Mouse (Mus musculus): ENCODE data around the gene Fnbp1. TPM values are rescaled to one million over a fixed set of nuclear protein-coding genes. Genes with fewer than 3 reads are reported as not detected.

Fnbp1 gene
- polyA plus RNA-seq, 1 experiment from 2014 or later: 21.0 TPM

DNA sequence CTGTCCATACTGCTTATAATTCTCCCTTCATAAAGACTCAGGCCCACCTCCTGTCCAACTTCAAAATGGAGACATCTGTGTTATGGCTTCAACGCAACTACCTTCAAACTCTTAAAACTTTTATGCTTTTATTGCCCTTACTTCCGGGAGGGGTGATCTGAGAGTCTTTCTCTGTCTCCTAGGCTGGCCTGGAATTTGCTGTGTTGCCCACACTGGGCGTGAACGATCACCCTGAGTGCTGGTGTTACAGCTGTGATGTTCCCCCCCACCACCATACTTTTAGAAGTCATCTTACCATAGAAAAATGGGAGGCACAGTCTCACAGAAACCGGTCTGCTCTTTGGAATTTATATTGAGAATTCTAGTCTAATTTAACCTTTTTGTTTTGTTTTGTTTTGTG lies 64.2 kb downstream of the Fnbp1 start:
- Histone ChIP-seq H3K4me2 (ENCODE audit: low read length) (no peak overlapping the region), H3K27me3 (ENCODE audit: control insufficient read depth, insufficient read depth, low read length) (no peaks in the 10 kb centered on the region), H3K9me3 (ENCODE audit: control insufficient read depth, low read length) (no peaks in the 10 kb centered on the region), H3K27ac (replicated peaks; ENCODE audit: low read depth, low read length) (no peak overlapping the region), H3K9ac (replicated peaks; ENCODE audit: low read length) (no peak overlapping the region), H3K4me3 (replicated peaks; ENCODE audit: low read depth, low read length) (no peak overlapping the region), H3K4me1 (ENCODE audit: control insufficient read depth, insufficient read depth, low read length) (no peaks in the 10 kb centered on the region), H3K36me3 (ENCODE audit: control insufficient read depth, insufficient read depth, low read length) (0 out of 2 replicates have a peak, but pooled peaks cover 2% of the 10 kb centered on the region)
- ATAC-seq (ENCODE audit: low FRiP score, low TSS enrichment) (no peak), DNase-seq (no peak)
- 93% methylated on average over 5 of the region's 5 CpGs for WGBS

DNA sequence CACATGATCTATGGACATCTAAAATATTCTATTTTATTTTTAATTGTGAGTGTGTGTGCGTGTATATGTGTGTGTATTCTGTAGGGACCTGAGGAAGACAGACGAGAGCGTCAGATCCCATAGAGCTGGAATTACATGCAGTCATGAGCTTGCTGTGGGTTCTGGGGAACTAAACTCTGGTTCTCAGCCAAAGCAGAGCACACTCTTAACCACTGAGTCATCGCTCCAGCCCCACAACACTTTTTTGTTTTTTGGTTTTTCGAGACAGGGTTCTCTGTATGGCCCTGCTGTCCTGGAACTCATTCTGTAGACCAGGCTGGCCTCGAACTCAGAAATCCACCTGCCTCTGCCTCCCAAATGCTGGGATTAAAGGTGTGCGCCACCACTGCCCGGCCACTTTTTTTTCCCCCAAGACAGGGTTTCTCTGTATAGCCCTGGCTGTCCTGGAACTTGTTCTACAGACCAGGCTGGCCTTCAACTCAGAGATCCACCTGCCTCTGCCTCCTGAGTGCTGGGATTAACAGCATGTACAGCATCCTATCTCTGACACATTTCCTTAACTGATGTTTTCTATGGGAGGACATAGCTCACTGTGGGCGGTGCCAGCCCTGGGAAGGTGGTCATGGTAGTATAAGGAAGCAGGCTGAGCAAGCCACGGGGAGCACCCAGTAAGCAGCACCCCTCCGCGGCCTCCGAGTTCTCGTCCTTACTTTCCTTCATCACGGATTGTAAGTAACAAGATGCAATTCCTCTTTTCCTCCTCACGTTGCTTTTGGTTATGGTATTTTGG lies 65.3 kb downstream of the Fnbp1 start:
- Histone ChIP-seq H3K9me3 (ENCODE audit: control insufficient read depth, low read length) (no peaks in the 10 kb centered on the region), H3K4me2 (ENCODE audit: low read length) (no peak overlapping the region), H3K36me3 (ENCODE audit: control insufficient read depth, insufficient read depth, low read length) (no peaks in the 10 kb centered on the region), H3K9ac (replicated peaks; ENCODE audit: low read length) (no peak overlapping the region), H3K27ac (replicated peaks; ENCODE audit: low read depth, low read length) (no peak overlapping the region), H3K4me1 (ENCODE audit: control insufficient read depth, insufficient read depth, low read length) (no peaks in the 10 kb centered on the region), H3K4me3 (replicated peaks; ENCODE audit: low read depth, low read length) (no peak overlapping the region), H3K27me3 (ENCODE audit: control insufficient read depth, insufficient read depth, low read length) (no peaks in the 10 kb centered on the region)
- 93% methylated on average over 16 of the region's 16 CpGs for WGBS
- DNase-seq: no peak
- no peak for ATAC-seq (ENCODE audit: low FRiP score, low TSS enrichment)

DNA sequence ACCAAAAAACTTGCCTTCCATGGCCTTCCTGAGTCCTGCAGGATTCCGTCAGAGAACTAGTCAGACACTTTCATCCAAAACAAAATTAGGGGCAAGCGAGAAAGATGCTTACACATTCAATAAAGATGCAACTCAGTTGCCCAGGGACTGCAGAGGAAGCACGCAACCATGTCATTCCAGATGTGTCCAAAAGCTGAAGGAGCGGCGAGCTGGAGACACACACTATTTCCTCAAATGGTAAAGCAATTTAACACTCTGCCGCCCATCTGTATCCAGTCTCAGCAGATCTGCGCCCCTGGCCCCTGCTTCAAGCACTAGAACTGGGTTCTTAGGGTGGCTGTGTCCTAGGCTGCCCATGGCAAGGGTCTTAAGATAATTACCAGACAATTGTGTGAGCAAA lies 66.0 kb downstream of the Fnbp1 start:
- no peaks in the 10 kb centered on the region for H3K27me3 ChIP-seq (ENCODE audit: control insufficient read depth, insufficient read depth, low read length)
- H3K4me1 ChIP-seq (ENCODE audit: control insufficient read depth, insufficient read depth, low read length): no peaks in the 10 kb centered on the region
- no peak overlapping the region for H3K27ac ChIP-seq (replicated peaks; ENCODE audit: low read depth, low read length)
- H3K36me3 ChIP-seq (ENCODE audit: control insufficient read depth, insufficient read depth, low read length): no peaks in the 10 kb centered on the region
- 60% methylated on average over 7 of the region's 7 CpGs for WGBS
- no peak overlapping the region for H3K4me2 ChIP-seq (ENCODE audit: low read length)
- H3K4me3 ChIP-seq (replicated peaks; ENCODE audit: low read depth, low read length): no peak overlapping the region
- no peak for DNase-seq
- no peaks in the 10 kb centered on the region for H3K9me3 ChIP-seq (ENCODE audit: control insufficient read depth, low read length)
- ATAC-seq (ENCODE audit: low FRiP score, low TSS enrichment): no peak
- H3K9ac ChIP-seq (replicated peaks; ENCODE audit: low read length): no peak overlapping the region

DNA sequence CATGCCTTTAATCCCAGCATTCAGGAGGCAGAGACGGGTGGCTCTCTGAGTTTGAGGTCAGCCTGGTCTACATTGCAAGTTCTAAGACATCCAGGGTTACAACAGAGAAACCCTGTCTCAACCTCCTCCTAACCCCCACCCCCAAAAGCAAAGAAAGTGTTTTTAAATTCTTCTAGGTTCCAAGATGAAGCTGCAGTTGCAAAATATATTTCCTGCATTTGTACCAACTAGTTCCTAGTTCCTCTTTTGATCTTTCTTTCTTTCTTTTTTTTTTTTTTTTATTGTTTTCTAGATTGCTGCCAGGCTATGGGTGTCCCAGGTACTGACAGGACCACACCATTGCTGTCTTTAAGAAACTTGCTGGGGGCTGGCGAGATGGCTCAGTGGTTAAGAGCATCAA lies 66.6 kb downstream of the Fnbp1 start:
- Histone ChIP-seq H3K4me1 (ENCODE audit: control insufficient read depth, insufficient read depth, low read length) (no peaks in the 10 kb centered on the region), H3K4me2 (ENCODE audit: low read length) (no peak overlapping the region), H3K4me3 (replicated peaks; ENCODE audit: low read depth, low read length) (no peak overlapping the region), H3K9me3 (ENCODE audit: control insufficient read depth, low read length) (no peaks in the 10 kb centered on the region), H3K9ac (replicated peaks; ENCODE audit: low read length) (no peak overlapping the region), H3K27ac (replicated peaks; ENCODE audit: low read depth, low read length) (no peak overlapping the region), H3K27me3 (ENCODE audit: control insufficient read depth, insufficient read depth, low read length) (no peaks in the 10 kb centered on the region), H3K36me3 (ENCODE audit: control insufficient read depth, insufficient read depth, low read length) (no peaks in the 10 kb centered on the region)
- no peak for DNase-seq
- ATAC-seq (ENCODE audit: low FRiP score, low TSS enrichment): no peak
- 92% methylated on average over 2 of the region's 2 CpGs for WGBS

DNA sequence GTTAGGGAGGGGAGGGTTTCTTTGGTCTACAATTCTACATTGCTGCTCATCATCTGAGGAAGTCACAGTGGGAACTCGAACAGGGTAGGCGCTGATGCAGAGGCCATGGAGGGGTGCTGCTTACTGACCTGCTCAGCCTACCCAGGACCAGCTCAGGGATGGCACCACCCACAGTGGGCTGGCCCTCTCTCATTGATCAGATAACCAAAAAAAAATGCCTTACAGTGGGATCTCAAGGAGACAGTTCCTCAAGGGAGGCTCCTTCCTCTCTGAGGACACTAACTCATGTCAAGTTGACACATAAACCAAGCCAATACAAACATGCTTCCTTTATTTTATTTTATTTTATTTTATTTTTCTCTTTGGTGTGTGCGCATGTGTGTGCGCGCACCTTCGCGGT lies 72.3 kb downstream of the Fnbp1 start:
- no peak overlapping the region for H3K4me3 ChIP-seq (replicated peaks; ENCODE audit: low read depth, low read length)
- H3K27me3 ChIP-seq (ENCODE audit: control insufficient read depth, insufficient read depth, low read length): no peaks in the 10 kb centered on the region
- no peaks in the 10 kb centered on the region for H3K36me3 ChIP-seq (ENCODE audit: control insufficient read depth, insufficient read depth, low read length)
- H3K4me2 ChIP-seq (ENCODE audit: low read length): no peak overlapping the region
- DNase-seq: no peak
- no peak overlapping the region for H3K27ac ChIP-seq (replicated peaks; ENCODE audit: low read depth, low read length)
- 86% methylated on average over 7 of the region's 7 CpGs for WGBS
- H3K9ac ChIP-seq (replicated peaks; ENCODE audit: low read length): no peak overlapping the region
- H3K4me1 ChIP-seq (ENCODE audit: control insufficient read depth, insufficient read depth, low read length): peaks cover 5% of the 10 kb centered on the region; the same call in 1 of the 2 replicates
- no peaks in the 10 kb centered on the region for H3K9me3 ChIP-seq (ENCODE audit: control insufficient read depth, low read length)
- no peak for ATAC-seq (ENCODE audit: low FRiP score, low TSS enrichment)

DNA sequence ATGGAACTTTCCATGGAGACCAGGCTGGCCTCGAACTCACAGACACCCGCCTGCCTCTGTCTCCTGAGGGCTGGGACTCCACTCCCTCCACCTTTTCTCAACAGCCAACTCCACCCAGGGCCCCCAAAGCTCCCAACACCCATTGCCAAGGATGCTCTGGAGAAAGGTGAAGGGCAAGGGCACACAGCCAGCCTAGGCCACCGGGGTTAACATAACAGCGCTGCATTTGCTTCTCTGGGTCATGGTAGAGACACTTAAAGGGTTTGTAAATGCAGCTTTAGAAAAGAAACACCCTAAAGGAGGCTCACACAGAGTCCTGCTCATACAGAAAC lies 72.7 kb downstream of the Fnbp1 start:
- Histone ChIP-seq H3K27me3 (ENCODE audit: control insufficient read depth, insufficient read depth, low read length) (no peaks in the 10 kb centered on the region), H3K36me3 (ENCODE audit: control insufficient read depth, insufficient read depth, low read length) (no peaks in the 10 kb centered on the region), H3K9ac (replicated peaks; ENCODE audit: low read length) (no peak overlapping the region), H3K4me1 (ENCODE audit: control insufficient read depth, insufficient read depth, low read length) (peaks cover 5% of the 10 kb centered on the region; the same call in 1 of the 2 replicates), H3K27ac (replicated peaks; ENCODE audit: low read depth, low read length) (peak overlapping the region; percentile 66), H3K9me3 (ENCODE audit: control insufficient read depth, low read length) (no peaks in the 10 kb centered on the region), H3K4me3 (replicated peaks; ENCODE audit: low read depth, low read length) (no peak overlapping the region), H3K4me2 (ENCODE audit: low read length) (no peak overlapping the region)
- WGBS: 78% methylated on average over 4 of the region's 4 CpGs
- ATAC-seq (ENCODE audit: low FRiP score, low TSS enrichment): no peak
- no peak for DNase-seq

DNA sequence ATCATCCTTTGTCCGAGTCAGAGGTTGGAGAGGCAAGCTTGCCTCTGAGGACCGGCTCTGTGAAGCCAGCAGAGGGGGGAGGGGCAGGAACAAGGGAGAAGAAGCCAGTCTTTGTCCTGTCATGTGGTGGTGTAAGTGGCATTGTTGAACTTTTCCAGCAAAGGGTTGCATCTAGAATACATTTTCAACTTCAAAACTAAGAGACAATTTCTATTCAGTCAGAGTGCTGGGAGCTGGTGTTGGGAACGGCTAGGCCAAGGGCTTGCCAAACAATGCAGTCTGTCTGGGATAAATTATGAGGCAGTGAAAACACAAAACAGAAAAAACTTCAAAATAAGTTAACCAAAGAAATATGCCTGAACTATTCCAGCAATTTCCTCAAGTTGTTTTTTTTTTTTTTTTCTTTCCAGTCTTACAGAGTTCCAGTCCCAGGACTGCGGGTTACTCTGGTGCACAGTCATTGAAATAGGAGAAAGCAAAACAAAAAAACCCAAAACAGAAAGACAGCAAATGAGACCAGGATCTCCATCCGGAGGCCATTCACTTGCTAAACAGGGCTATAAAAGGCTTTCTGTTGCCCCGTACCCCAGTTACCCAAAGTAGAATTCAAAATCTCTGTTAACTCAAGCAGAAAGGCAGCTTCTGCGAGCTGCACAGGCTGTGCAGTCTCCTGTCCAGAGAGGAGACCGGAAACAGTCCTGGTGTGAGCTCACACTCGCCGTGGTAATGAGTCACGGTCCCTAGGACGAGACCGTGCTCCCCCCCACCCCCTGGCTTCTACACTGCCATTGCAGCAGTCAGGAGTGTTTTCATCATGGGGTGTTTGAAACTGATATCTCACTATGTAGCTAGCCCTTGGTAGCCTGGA lies 73.3 kb downstream of the Fnbp1 start:
- Histone ChIP-seq H3K27ac (replicated peaks; ENCODE audit: low read depth, low read length) (peak overlapping the region; percentile 66), H3K36me3 (ENCODE audit: control insufficient read depth, insufficient read depth, low read length) (no peaks in the 10 kb centered on the region), H3K4me1 (ENCODE audit: control insufficient read depth, insufficient read depth, low read length) (peaks cover 5% of the 10 kb centered on the region; the same call in 1 of the 2 replicates), H3K9ac (replicated peaks; ENCODE audit: low read length) (no peak overlapping the region), H3K4me3 (replicated peaks; ENCODE audit: low read depth, low read length) (no peak overlapping the region), H3K27me3 (ENCODE audit: control insufficient read depth, insufficient read depth, low read length) (no peaks in the 10 kb centered on the region), H3K9me3 (ENCODE audit: control insufficient read depth, low read length) (no peaks in the 10 kb centered on the region), H3K4me2 (ENCODE audit: low read length) (no peak overlapping the region)
- ATAC-seq (ENCODE audit: low FRiP score, low TSS enrichment): no peak
- WGBS: 8% methylated on average over 13 of the region's 13 CpGs
- peak; percentile 64 for DNase-seq

DNA sequence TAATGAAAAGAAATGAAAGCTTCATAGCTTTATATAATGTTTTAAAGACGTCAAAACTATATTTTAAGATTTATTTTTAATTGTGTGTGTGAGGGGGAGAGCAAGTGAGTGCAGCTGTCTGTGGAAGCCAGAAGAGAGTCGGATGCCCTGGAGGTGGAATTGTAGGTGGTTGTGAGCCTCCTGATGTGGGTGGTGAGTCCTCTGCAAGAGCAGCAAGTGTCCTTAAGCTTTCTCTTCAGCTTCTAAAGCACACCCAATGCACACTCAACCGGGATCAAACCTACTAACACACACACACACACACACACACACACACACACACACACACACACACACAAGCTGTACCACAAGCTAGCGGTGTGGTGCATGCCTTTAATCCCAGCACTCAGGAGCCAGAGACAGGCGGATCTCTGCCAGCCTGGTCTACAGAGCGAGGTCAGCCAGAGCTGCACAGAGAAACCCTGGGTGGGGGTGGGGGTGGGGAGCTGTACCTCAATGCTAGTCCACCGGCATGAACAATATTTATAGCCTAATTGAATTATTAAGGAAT lies 74.0 kb downstream of the Fnbp1 start:
- Histone ChIP-seq H3K9me3 (ENCODE audit: control insufficient read depth, low read length) (no peaks in the 10 kb centered on the region), H3K4me3 (replicated peaks; ENCODE audit: low read depth, low read length) (no peak overlapping the region), H3K4me1 (ENCODE audit: control insufficient read depth, insufficient read depth, low read length) (peaks cover 5% of the 10 kb centered on the region; the same call in 1 of the 2 replicates), H3K4me2 (ENCODE audit: low read length) (no peak overlapping the region), H3K36me3 (ENCODE audit: control insufficient read depth, insufficient read depth, low read length) (no peaks in the 10 kb centered on the region), H3K9ac (replicated peaks; ENCODE audit: low read length) (no peak overlapping the region), H3K27ac (replicated peaks; ENCODE audit: low read depth, low read length) (peak overlapping the region; percentile 66), H3K27me3 (ENCODE audit: control insufficient read depth, insufficient read depth, low read length) (no peaks in the 10 kb centered on the region)
- no peak for DNase-seq
- WGBS: 39% methylated on average over 7 of the region's 7 CpGs
- no peak for ATAC-seq (ENCODE audit: low FRiP score, low TSS enrichment)

Data from midbrain, embryonic 14.5 days (tissue).